Mouse (Mus musculus) forebrain, embryonic 13.5 days (tissue): ENCODE data around the gene Ism2. TPM values are rescaled to one million over a fixed set of nuclear protein-coding genes. Genes with fewer than 3 reads are reported as not detected.
"Not testable (repeated sequence)": the region's sequence is repeated elsewhere in the genome, so short reads cannot be mapped to it uniquely, and the experiment has no call there.

Experiments used
- ATAC-seq: fragments of 200-750 bp; cut with Nextera tagmentation; 2 replicates; pipeline ENCODE4 v1.8.0; 2017
- H3K27ac ChIP-seq: fragments of 300-500 bp; sonication (generic); 2 replicates; pipeline ENCODE4 v1.5.1; 2015; ENCODE audit warnings: inconsistent platforms, mild to moderate bottlenecking, moderate library complexity
- H3K27me3 ChIP-seq: fragments of 300-500 bp; sonication (generic); 2 replicates; pipeline ENCODE4 v1.6.1; 2015; ENCODE audit warnings: mild to moderate bottlenecking, inconsistent platforms
- H3K36me3 ChIP-seq: fragments of 300-500 bp; sonication (generic); 2 replicates; pipeline ENCODE4 v1.6.1; 2015; ENCODE audit warnings: mild to moderate bottlenecking, inconsistent platforms; ENCODE audit not compliant: poor library complexity, severe bottlenecking
- H3K4me1 ChIP-seq: fragments of 300-500 bp; sonication (generic); 2 replicates; pipeline ENCODE4 v1.6.1; 2015; ENCODE audit warnings: inconsistent platforms
- H3K4me2 ChIP-seq: fragments of 300-500 bp; sonication (generic); 2 replicates; pipeline ENCODE4 v1.6.1; 2015; ENCODE audit warnings: inconsistent platforms, mild to moderate bottlenecking, moderate library complexity
- H3K4me3 ChIP-seq: fragments of 300-500 bp; sonication (generic); 2 replicates; pipeline ENCODE4 v1.5.1; 2015; ENCODE audit warnings: mild to moderate bottlenecking, inconsistent platforms
- H3K9ac ChIP-seq: fragments of 300-500 bp; sonication (generic); 2 replicates; pipeline ENCODE4 v1.6.1; 2015; ENCODE audit warnings: mild to moderate bottlenecking, inconsistent platforms
- H3K9me3 ChIP-seq: fragments of 300-500 bp; sonication (generic); replicated peaks from 2 replicates; pipeline ENCODE4 v1.6.1; 2016; ENCODE audit warnings: inconsistent platforms
- WGBS: fragments of 180-500 bp; shearing (Covaris S2); methylation state at CpG from one replicate; pipeline ENCODE4 v1.1.7; 2015; 5-methylcytosine and 5-hydroxymethylcytosine counted together
- polyA plus RNA-seq: library from polyadenylated mRNA; unstranded; fragments of >200 nt; fragmentation: Nextera tagmentation; extraction: Ambion mirVana; gene quantifications from 2 replicates; pipeline ENCODE4 v1.2.1, GENCODE M21; 2015

Gene Ism2
- polyA plus RNA-seq, 1 experiment from 2014 or later = 1.5 TPM

DNA sequence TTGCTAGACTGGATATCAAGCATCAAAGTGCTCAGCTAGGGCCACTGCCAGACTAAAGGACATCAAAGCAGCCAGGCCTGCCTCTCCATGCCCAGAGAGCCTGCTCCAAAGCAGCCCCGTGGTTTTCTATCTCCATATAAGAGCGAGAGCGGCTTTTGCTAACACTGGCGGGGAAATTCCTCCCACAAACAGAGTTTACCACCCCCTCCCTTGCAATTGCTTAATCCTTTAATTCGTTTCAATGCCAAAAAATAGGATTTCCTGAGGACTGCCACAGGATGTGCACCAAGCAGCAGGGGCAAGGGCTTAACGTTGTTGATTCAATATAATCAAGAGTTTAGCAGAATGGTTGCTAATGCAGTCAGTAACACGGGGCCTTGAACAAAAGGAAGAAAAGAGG lies 28.1 kb upstream of the Ism2 start:
- H3K36me3 ChIP-seq = no peaks in the 10 kb centered on the region
- H3K4me3 ChIP-seq = no peak overlapping the region
- H3K27ac ChIP-seq = no peak overlapping the region
- peaks cover 44% of the 10 kb centered on the region for H3K4me1 ChIP-seq
- no peaks in the 10 kb centered on the region for H3K9me3 ChIP-seq
- H3K4me2 ChIP-seq = no peak overlapping the region
- peak; percentile 77; the same call in 1 of the 2 replicates for ATAC-seq
- no peak overlapping the region for H3K9ac ChIP-seq
- 3% methylated on average over 7 of the region's 7 CpGs for WGBS
- H3K27me3 ChIP-seq = peaks cover 14% of the 10 kb centered on the region; the same call in 1 of the 2 replicates

DNA sequence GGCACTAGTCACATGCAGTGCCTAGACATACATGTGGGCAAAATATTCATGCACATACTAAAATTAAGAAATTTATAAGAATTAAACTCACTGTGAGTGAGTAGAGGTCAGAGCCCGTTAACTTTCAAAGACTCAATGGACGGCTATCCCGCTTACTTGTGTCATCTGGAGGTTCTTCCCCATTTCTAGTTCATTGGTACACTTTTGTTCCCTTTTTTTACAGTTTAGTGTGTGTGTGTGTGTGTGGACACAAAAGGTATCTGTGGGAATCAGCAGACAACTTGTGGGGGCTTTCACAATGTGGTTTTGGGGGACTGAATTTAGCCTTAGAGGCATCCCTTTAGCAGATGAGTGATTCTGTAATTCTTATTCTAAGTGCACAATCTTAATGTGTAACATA lies 25.9 kb upstream of the Ism2 start:
- Histone ChIP-seq H3K36me3 (no peaks in the 10 kb centered on the region), H3K4me3 (no peak overlapping the region), H3K4me2 (no peak overlapping the region), H3K27ac (no peak overlapping the region), H3K27me3 (peaks cover 12% of the 10 kb centered on the region; the same call in 1 of the 2 replicates), H3K4me1 (peaks cover 26% of the 10 kb centered on the region), H3K9me3 (no peaks in the 10 kb centered on the region), H3K9ac (no peak overlapping the region)
- 94% methylated on average over 3 of the region's 3 CpGs for WGBS
- ATAC-seq = no peak

DNA sequence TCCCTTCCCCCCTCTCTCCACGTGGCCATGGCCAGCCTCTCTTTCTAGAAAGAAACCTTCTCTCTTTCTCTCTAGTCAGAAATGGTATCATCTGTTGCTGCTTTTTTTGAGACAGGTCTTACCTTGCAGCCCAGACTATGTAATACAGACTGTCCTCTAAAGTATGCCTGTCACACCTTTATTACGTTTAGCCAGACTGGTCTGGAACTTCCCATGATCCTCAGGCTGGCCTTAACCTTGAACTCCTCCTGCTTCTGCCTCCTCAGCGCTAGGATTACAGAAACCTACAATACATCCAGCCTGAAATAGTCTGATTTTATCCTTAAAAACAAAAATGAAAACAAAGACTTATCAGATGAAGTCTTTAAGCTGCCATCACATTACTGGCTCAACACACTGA lies 19.7 kb upstream of the Ism2 start:
- H3K9me3 ChIP-seq = no peaks in the 10 kb centered on the region
- ATAC-seq = no peak
- no peak overlapping the region for H3K27ac ChIP-seq
- no peak overlapping the region for H3K4me3 ChIP-seq
- no peak overlapping the region for H3K4me2 ChIP-seq
- no peaks in the 10 kb centered on the region for H3K27me3 ChIP-seq
- no peaks in the 10 kb centered on the region for H3K36me3 ChIP-seq
- no peak overlapping the region for H3K9ac ChIP-seq
- 85% methylated on average over 3 of the region's 3 CpGs for WGBS
- no peaks in the 10 kb centered on the region for H3K4me1 ChIP-seq

DNA sequence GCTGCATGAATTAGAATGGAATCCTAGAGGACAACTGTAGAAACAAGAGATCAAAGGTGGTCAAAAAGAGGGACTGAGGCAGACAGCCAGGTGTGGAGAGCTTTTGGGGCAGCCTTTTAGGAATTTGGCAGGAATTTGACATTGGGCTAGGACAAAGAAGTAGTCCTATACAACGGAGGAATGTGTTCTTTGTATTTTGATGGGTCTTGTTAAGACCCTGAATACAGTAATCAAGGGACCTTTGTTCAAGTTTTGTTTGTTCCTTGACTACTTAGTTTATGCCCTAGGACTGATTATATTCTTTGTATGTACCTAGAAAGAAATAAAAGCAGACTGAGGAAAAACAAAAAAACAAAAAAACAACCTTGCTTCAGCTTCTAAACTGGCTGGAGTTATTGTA lies 18.4 kb upstream of the Ism2 start:
- H3K9ac ChIP-seq = no peak overlapping the region
- no peaks in the 10 kb centered on the region for H3K4me1 ChIP-seq
- H3K4me3 ChIP-seq = no peak overlapping the region
- 38% methylated on average over 1 of the region's 1 CpGs for WGBS
- H3K27ac ChIP-seq = no peak overlapping the region
- H3K27me3 ChIP-seq = no peaks in the 10 kb centered on the region
- H3K36me3 ChIP-seq = no peaks in the 10 kb centered on the region
- no peak for ATAC-seq
- H3K9me3 ChIP-seq = no peaks in the 10 kb centered on the region
- no peak overlapping the region for H3K4me2 ChIP-seq

DNA sequence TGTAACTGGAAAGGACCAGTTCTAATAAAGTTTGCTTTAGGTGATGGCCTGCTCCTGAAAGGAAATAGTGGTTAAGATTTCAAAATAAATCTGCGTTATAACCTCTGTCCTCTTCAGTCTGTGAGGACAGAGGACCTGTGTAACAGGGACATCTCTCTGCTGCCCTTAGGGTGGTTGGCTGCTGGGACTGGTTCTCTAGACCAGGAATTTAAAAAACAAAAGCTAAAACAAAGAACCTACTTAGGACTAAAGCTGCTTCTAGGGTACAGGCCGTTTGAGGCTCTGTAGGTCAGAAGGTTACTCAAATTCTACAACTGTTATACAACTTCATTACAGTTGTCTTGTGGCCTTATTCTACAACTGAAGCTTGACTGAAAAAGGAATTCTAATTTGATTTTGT lies 13.6 kb upstream of the Ism2 start:
- Histone ChIP-seq H3K27me3 (no peaks in the 10 kb centered on the region), H3K9ac (no peak overlapping the region), H3K9me3 (no peaks in the 10 kb centered on the region), H3K4me2 (no peak overlapping the region), H3K27ac (no peak overlapping the region), H3K4me1 (no peaks in the 10 kb centered on the region), H3K36me3 (peaks cover 26% of the 10 kb centered on the region), H3K4me3 (no peak overlapping the region)
- 60% methylated on average over 2 of the region's 2 CpGs for WGBS
- no peak for ATAC-seq

DNA sequence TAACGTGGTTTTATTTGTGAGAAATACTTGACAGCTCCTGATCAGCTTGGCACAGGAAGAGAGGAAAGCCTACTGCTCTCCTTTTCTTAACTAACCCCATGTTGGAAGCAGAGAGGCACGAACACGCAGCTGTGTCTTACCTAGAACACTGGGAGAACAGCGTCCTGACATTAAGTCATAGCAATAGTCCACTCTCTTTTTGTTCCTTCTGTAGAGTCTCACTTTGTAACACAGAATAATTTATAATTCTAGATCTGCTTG lies 7.0 kb upstream of the Ism2 start:
- Histone ChIP-seq H3K4me1 (peaks cover 11% of the 10 kb centered on the region), H3K36me3 (peaks cover 19% of the 10 kb centered on the region)
- not testable (repeated sequence) for H3K27me3 ChIP-seq, H3K9me3 ChIP-seq, H3K4me3 ChIP-seq, H3K27ac ChIP-seq, H3K9ac ChIP-seq, H3K4me2 ChIP-seq
- ATAC-seq = peak; percentile 48; the same call in 1 of the 2 replicates
- WGBS = 55% methylated on average over 4 of the region's 4 CpGs

DNA sequence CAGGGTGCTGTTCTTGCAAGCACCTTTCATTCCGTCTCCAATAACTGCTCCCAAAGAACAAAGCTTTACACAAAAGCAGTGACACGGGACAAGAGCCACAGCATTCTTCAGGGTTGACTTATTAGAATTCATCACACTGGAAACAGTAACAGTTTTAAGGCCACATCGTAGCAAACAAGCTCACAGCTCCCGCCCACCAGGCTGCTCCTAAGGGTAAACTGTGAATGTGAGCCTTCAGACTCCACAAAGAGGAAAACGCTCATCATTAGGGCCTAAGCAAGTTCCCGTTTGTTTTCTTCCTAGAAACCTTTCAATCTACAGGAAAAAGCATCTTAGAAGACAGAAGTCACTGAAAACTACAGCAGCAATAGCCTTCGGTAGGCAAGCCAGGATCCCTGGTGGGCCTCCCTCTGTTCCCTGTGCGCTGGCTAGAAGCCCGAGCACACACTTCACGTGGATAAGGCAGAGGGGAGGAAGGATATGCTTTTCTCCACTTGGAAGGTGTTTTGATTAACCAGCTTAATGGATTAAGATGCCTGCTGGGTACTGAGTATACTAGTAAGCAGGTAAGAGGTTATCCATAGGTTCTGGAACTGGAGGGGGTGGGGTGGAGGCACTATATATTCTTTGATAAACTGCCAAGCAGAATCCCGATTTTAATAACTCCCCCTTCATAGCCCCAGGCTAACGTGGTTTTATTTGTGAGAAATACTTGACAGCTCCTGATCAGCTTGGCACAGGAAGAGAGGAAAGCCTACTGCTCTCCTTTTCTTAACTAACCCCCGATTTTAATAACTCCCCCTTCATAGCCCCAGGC lies 6.5 kb upstream of the Ism2 start:
- peaks cover 19% of the 10 kb centered on the region for H3K36me3 ChIP-seq
- 22% methylated on average over 13 of the region's 13 CpGs for WGBS
- H3K4me1 ChIP-seq = peaks cover 11% of the 10 kb centered on the region
- no peak overlapping the region for H3K4me3 ChIP-seq
- no peaks in the 10 kb centered on the region for H3K9me3 ChIP-seq
- peak overlapping the region; percentile 53 for H3K27ac ChIP-seq
- H3K4me2 ChIP-seq = peak overlapping the region; percentile 27; the same call in 1 of the 2 replicates
- 0 out of 2 replicates have a peak overlapping the region, but pooled peaks have one; percentile 34 for H3K9ac ChIP-seq
- ATAC-seq = peak; percentile 58; the same call in 1 of the 2 replicates
- peaks cover 9% of the 10 kb centered on the region for H3K27me3 ChIP-seq

DNA sequence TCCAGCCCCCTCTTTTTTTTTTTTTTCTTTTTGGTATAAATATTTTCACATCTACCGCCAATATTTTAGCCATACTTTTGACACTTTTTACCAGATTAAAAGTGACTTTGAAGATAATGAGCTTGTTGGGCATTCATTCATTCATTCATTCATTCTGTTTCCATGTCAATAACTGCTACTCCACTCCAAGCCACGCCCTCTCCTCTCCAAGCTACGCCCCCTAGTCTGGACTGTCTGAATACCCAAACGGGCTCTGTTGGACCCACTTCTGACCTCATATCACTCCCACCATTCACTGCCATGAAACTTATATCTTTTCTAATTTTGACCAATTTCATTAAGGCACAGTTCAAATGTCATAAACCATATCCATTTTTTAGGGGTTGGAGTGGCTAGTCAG lies 1.7 kb upstream of the Ism2 start:
- Histone ChIP-seq H3K4me2 (no peak overlapping the region), H3K4me3 (no peak overlapping the region), H3K27ac (no peak overlapping the region), H3K9ac (no peak overlapping the region), H3K9me3 (no peaks in the 10 kb centered on the region), H3K27me3 (peaks cover 39% of the 10 kb centered on the region), H3K4me1 (peaks cover 29% of the 10 kb centered on the region), H3K36me3 (no peaks in the 10 kb centered on the region)
- 47% methylated on average over 4 of the region's 4 CpGs for WGBS
- no peak for ATAC-seq

DNA sequence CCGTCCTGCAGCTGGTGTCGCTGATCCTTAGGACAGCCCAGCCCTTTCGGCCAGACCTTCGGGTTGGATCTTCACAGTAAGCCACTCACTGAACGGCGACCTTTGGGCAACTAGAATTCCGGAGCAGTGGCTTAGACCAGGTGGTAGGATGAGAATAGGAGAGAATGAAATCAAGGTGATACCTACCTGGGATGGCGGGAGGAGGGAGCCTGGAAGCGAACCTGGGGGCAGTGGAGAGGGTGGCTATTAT lies 861 bp upstream of the Ism2 start:
- peak overlapping the region; percentile 78 for H3K9ac ChIP-seq

DNA sequence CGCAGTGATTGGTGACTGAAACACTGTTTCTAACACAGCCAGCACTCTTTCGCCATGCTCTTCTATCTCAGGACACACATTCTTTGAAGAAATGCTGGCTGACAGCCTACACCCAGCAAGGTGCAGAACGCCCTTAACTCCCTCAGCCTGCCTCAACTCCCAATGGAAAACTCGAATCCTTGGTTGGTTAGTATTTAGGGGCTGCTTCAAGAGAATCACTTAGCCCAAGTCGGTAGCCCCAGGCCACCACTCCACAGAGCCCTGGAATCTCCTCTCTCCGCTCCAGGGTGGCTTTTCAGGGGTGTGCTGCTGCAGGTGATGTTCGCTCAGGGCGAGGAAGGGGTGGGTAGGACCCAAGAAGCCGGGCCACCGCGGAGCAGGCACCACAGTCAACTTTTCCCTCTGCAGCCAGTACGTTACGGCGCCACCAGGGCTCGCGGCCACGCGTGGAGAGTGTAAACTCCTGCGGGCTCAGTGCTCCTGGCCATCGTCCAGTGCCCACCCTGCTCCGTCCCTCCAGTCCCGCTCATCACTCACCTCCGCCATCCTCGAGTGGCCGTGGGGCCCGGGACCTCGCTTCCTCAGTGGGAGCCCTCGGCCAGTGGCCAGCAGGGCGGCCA lies 358 bp downstream of the Ism2 start:
- WGBS = 9% methylated on average over 29 of the region's 29 CpGs
- no peak overlapping the region for H3K27ac ChIP-seq
- H3K9ac ChIP-seq = peak overlapping the region; percentile 78
- no peaks in the 10 kb centered on the region for H3K36me3 ChIP-seq
- peaks cover 19% of the 10 kb centered on the region for H3K4me1 ChIP-seq
- ATAC-seq = peak; percentile 73
- H3K9me3 ChIP-seq = no peaks in the 10 kb centered on the region
- H3K27me3 ChIP-seq = peaks cover 39% of the 10 kb centered on the region
- peak overlapping the region; percentile 74 for H3K4me3 ChIP-seq
- peak overlapping the region; percentile 98 for H3K4me2 ChIP-seq

More for the DNA sequence above, 861 bp upstream of the Ism2 start:
- ATAC-seq = no peak; the same call in 1 of the 2 replicates
- Histone ChIP-seq H3K27me3 (peaks cover 39% of the 10 kb centered on the region), H3K27ac (no peak overlapping the region), H3K4me2 (peak overlapping the region; percentile 98), H3K4me3 (peak overlapping the region; percentile 74), H3K4me1 (peaks cover 21% of the 10 kb centered on the region), H3K9me3 (no peaks in the 10 kb centered on the region), H3K36me3 (no peaks in the 10 kb centered on the region)
- 2% methylated on average over 9 of the region's 9 CpGs for WGBS

DNA sequence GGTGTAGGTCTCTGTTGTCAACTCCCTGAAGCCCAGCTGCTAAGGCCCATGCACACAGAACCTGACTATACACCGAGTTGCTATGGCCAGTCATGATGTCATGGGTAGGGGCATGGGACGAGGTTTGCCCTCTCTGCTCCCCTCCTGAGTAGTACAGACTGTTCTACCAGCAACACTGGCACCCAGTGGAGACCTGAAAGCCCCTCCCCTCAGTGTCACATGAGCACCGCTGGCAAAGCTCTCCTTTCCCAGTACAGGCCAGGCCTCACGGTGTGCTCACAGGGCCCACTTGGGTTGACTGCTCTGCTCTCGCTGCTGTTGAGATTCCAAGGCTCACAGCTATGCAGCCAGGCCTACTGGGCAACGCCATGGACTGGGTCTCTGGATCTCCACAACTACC lies 5.6 kb downstream of the Ism2 start:
- no peaks in the 10 kb centered on the region for H3K9me3 ChIP-seq
- no peaks in the 10 kb centered on the region for H3K36me3 ChIP-seq
- H3K4me2 ChIP-seq = no peak overlapping the region
- WGBS = 75% methylated on average over 6 of the region's 6 CpGs
- no peak overlapping the region for H3K9ac ChIP-seq
- ATAC-seq = no peak
- peaks cover under 1% of the 10 kb centered on the region for H3K4me1 ChIP-seq
- no peak overlapping the region for H3K27ac ChIP-seq
- peaks cover 9% of the 10 kb centered on the region for H3K27me3 ChIP-seq
- no peak overlapping the region for H3K4me3 ChIP-seq

DNA sequence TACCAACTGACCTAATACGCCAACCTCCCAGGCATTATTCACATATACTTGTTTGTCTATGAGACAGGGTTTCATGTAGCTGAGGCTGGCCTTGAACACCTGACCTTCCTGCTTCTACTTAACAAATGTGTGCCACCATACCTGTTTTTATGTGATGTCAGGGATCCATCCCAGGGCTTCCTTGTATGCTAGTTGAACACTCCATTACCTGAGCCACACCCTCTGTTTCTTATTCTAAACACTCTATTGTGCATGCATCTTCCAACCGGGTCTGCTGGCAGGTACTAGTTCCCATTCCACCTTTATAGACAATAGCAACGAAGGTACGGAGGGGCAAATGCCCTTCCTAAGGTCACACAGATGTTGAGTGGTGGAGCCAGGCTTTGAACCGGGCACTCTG lies 10.4 kb downstream of the Ism2 start:
- Histone ChIP-seq H3K4me2 (no peak overlapping the region), H3K9ac (no peak overlapping the region), H3K4me3 (no peak overlapping the region), H3K27ac (no peak overlapping the region), H3K4me1 (no peaks in the 10 kb centered on the region), H3K9me3 (no peaks in the 10 kb centered on the region), H3K27me3 (no peaks in the 10 kb centered on the region), H3K36me3 (no peaks in the 10 kb centered on the region)
- 94% methylated on average over 5 of the region's 5 CpGs for WGBS
- no peak for ATAC-seq

DNA sequence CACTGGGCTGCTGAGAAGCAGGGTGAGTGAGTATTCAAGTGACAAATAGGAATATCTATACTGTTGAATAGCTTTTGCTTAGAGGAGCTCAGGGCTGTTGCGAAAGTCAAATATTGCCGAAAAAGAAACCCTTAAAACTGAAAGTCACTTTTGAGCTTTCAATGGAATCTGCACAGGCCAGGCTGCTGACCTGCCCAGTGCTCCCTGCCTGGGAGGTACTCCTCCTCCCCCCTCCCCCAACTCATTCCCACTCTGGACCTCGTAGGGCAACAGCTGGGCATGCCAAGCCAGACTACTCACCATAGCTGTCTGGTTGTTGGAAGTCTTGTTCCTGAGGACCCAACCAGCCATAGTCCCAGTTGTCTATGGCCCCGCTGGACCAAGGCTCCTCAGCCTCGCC lies 14.8 kb downstream of the Ism2 start:
- H3K9ac ChIP-seq = no peak overlapping the region; the same call in 1 of the 2 replicates
- no peaks in the 10 kb centered on the region for H3K36me3 ChIP-seq
- no peaks in the 10 kb centered on the region for H3K9me3 ChIP-seq
- WGBS = 80% methylated on average over 5 of the region's 5 CpGs
- H3K27me3 ChIP-seq = no peaks in the 10 kb centered on the region
- H3K4me1 ChIP-seq = no peaks in the 10 kb centered on the region
- no peak for ATAC-seq
- H3K27ac ChIP-seq = no peak overlapping the region
- H3K4me2 ChIP-seq = no peak overlapping the region
- no peak overlapping the region for H3K4me3 ChIP-seq
